Mouse (Mus musculus) hindbrain, postnatal 0 days (tissue): ENCODE measurements around the gene Rfng. TPM values are rescaled to one million over a fixed set of nuclear protein-coding genes. Genes with fewer than 3 reads are reported as not detected.
A peak's percentile ranks its signal among the peaks of the same experiment; 100 is the strongest.

Experiments
- ATAC-seq: fragments of 200-750 bp; cut with Nextera tagmentation; 2 replicates; pipeline ENCODE4 v1.8.0; 2017; ENCODE audit warnings: mild to moderate bottlenecking, moderate TSS enrichment, moderate library complexity
- DNase-seq: peaks from one replicate; pipeline ENCODE4 v3.0.0-alpha.2; 2015; ENCODE audit warnings: low spot score
- H3K27ac ChIP-seq: fragments of 300-500 bp; sonication (generic); 2 replicates; pipeline ENCODE4 v1.5.1; 2014; ENCODE audit warnings: mild to moderate bottlenecking
- H3K27me3 ChIP-seq: fragments of 300-500 bp; sonication (generic); 2 replicates; pipeline ENCODE4 v1.6.1; 2014; ENCODE audit warnings: low read length, mixed read lengths; ENCODE audit not compliant: insufficient read depth
- H3K36me3 ChIP-seq: fragments of 300-500 bp; sonication (generic); 2 replicates; pipeline ENCODE4 v1.6.1; 2014; ENCODE audit warnings: low read length, mixed read lengths; ENCODE audit not compliant: insufficient read depth
- H3K4me1 ChIP-seq: fragments of 300-500 bp; sonication (generic); 2 replicates; pipeline ENCODE4 v1.6.1; 2014; ENCODE audit warnings: antibody characterized with exemption, low read length, mixed read lengths; ENCODE audit not compliant: insufficient read depth
- H3K4me2 ChIP-seq: fragments of 300-500 bp; sonication (generic); 2 replicates; pipeline ENCODE4 v1.6.1; 2014; ENCODE audit warnings: low read depth, mild to moderate bottlenecking, low read length, moderate library complexity, mixed read lengths
- H3K4me3 ChIP-seq: fragments of 300-500 bp; sonication (generic); 2 replicates; pipeline ENCODE4 v1.5.1; 2014; ENCODE audit warnings: low read length
- H3K9ac ChIP-seq: fragments of 300-500 bp; sonication (generic); replicated peaks from 2 replicates; pipeline ENCODE4 v1.6.1; 2014; ENCODE audit warnings: mild to moderate bottlenecking, low read length, moderate library complexity, mixed read lengths
- H3K9me3 ChIP-seq: fragments of 300-500 bp; sonication (generic); 2 replicates; pipeline ENCODE4 v1.6.1; 2016; ENCODE audit warnings: low read length, mixed read lengths
- CTCF ChIP-seq: IDR thresholded peaks from 2 replicates; pipeline ENCODE4 v1.5.1; 2016; ENCODE audit warnings: antibody characterized with exemption, control low read depth, low read depth
- WGBS: fragments of 180-500 bp; shearing (Covaris S2); extraction: QIAGEN DNeasy Blood & Tissue Kit; methylation state at CpG from one replicate; pipeline ENCODE4 v1.1.7; 2014; 5-methylcytosine and 5-hydroxymethylcytosine counted together
- polyA plus RNA-seq: library from polyadenylated mRNA; unstranded; fragments of >200 nt; fragmentation: Nextera tagmentation; extraction: Ambion mirVana; gene quantifications from 2 replicates; pipeline ENCODE4 v1.2.1, GENCODE M21; 2015
- total RNA-seq: library from RNA; depleted of rRNA; stranded (reverse); fragments of >200 nt; gene quantifications from 2 replicates; pipeline ENCODE4 v1.2.3, GENCODE M21; 2014

Rfng gene
- total and polyA plus RNA-seq, 2 experiments from 2014 or later = 93.6 to 107 TPM

- 13% methylated on average over 10 of the region's 10 CpGs for WGBS
- ATAC-seq (peak; percentile 79), DNase-seq (peak; percentile 92)
- peak; percentile 94 for TF ChIP-seq CTCF
- Histone ChIP-seq H3K36me3 (no peaks in the 10 kb centered on the region), H3K9me3 (no peaks in the 10 kb centered on the region), H3K27ac (peak overlapping the region; percentile 22; the same call in 1 of the 2 replicates), H3K4me3 (no peak overlapping the region), H3K4me2 (0 out of 2 replicates have a peak overlapping the region, but pooled peaks have one; percentile 18), H3K27me3 (no peaks in the 10 kb centered on the region), H3K4me1 (peaks cover 5% of the 10 kb centered on the region), H3K9ac (no peak overlapping the region)
Observed at GRCm38 (mm10) chr11:120800061-120800904, 16.3 kb upstream of the Rfng start.

DNA sequence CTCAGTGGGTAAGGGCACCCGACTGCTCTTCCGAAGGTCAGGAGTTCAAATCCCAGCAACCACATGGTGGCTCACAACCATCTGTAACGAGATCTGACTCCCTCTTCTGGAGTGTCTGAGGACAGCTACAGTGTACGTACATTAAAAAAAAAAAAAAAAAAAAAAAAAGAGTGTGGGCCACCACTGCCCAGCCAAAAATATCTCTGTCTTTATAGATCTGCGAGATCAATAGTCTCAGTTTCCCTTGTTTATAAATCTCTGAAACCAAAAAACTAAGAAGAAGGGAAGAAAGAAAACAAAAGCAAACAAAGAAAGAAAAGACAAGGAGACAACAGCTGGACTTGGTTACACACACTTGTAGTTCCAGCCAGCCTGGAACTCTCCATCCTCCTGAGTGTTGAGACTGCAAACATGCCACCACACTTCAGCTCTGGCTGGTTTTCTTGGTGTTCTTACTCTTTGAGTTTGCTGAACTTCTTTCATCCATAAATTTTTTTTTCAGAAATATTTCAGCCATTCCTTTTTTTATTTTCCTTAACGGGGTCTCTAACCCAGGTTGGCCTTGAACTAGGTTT is 15.4 kb upstream of the Rfng start:
- Histone ChIP-seq H3K27me3 (no peaks in the 10 kb centered on the region), H3K9me3 (no peaks in the 10 kb centered on the region), H3K4me3 (no peak overlapping the region), H3K4me2 (0 out of 2 replicates have a peak overlapping the region, but pooled peaks have one; percentile 18), H3K27ac (no peak overlapping the region), H3K36me3 (no peaks in the 10 kb centered on the region), H3K9ac (no peak overlapping the region), H3K4me1 (peaks cover 7% of the 10 kb centered on the region)
- DNase-seq (no peak), ATAC-seq (no peak)
- TF ChIP-seq CTCF = no peak
- 62% methylated on average over 6 of the region's 6 CpGs for WGBS

DNA sequence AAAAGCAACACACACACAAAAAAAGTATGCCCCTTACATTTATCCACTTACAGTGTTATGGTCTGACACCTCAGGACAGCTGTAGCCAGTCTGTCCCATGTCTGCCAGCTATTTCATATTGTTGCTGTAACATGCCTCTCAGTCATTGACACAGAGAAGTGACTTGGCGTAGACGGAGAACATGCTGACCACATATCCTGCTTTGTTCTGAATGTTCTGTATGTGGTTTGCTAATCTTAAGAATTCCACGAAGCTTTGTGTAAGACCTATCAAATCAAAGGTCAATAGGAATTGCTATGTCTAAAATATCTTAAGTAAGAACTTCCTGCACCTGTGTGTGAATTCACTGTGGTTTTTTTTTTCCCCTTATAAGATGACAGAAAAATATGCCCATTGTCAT is 14.2 kb upstream of the Rfng start:
- WGBS = 87% methylated on average over 3 of the region's 3 CpGs

DNA sequence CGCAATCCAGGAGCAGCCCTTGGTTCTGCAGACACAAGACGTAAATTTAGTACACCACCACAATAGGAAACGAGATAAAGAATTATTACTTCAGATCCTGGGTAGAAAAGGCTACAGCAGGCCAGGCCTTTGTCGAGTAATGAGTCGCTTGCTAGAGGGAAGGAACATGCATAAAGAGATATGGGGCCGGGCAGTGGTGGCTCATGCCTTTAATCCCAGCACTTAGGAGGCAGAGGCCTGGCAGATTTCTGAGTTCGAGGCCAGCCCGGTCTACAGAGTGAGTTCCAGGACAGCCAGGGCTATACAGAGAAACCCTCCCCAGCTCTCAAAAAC is 12.6 kb upstream of the Rfng start:
- Histone ChIP-seq H3K4me2 (peak overlapping the region; percentile 36), H3K9me3 (no peaks in the 10 kb centered on the region), H3K4me1 (peaks cover 7% of the 10 kb centered on the region), H3K4me3 (peak overlapping the region; percentile 98; the same call in 1 of the 2 replicates), H3K27ac (peak overlapping the region; percentile 87), H3K27me3 (no peaks in the 10 kb centered on the region), H3K36me3 (peaks cover 18% of the 10 kb centered on the region), H3K9ac (peak overlapping the region; percentile 43; the same call in 1 of the 2 replicates)
- 30% methylated on average over 8 of the region's 8 CpGs for WGBS
- DNase-seq (no peak), ATAC-seq (peak; percentile 34; the same call in 1 of the 2 replicates)
- TF ChIP-seq CTCF = no peak

More for the DNA sequence above, 14.2 kb upstream of the Rfng start:
- no peaks in the 10 kb centered on the region for H3K27me3 ChIP-seq
- H3K9ac ChIP-seq = no peak overlapping the region
- no peak for TF ChIP-seq CTCF
- ATAC-seq = no peak
- H3K4me2 ChIP-seq = no peak overlapping the region
- peaks cover 7% of the 10 kb centered on the region for H3K4me1 ChIP-seq
- no peaks in the 10 kb centered on the region for H3K9me3 ChIP-seq
- no peak overlapping the region for H3K27ac ChIP-seq
- H3K36me3 ChIP-seq = peaks cover 2% of the 10 kb centered on the region; the same call in 1 of the 2 replicates
- DNase-seq = no peak
- H3K4me3 ChIP-seq = no peak overlapping the region

- Histone ChIP-seq H3K4me1 (peaks cover 7% of the 10 kb centered on the region), H3K4me2 (peak within 1 kb of the TSS; percentile 84), H3K36me3 (peaks cover 24% of the 10 kb centered on the region), H3K9me3 (no peaks in the 10 kb centered on the region), H3K9ac (peak within 1 kb of the TSS; percentile 96), H3K27ac (peak within 1 kb of the TSS; percentile 87), H3K27me3 (no peaks in the 10 kb centered on the region), H3K4me3 (peak within 1 kb of the TSS; percentile 98)
- TF ChIP-seq CTCF = no peak
- WGBS = 4% methylated on average over 57 of the region's 59 CpGs
- DNase-seq (peak; percentile 98), ATAC-seq (peak; percentile 90)
Observed at GRCm38 (mm10) chr11:120795756-120796613, 12.0 kb upstream of the Rfng start, which contains the start of gene Dus1l. Gene Dus1l (minus strand): TSS chr11:120796403.

DNA sequence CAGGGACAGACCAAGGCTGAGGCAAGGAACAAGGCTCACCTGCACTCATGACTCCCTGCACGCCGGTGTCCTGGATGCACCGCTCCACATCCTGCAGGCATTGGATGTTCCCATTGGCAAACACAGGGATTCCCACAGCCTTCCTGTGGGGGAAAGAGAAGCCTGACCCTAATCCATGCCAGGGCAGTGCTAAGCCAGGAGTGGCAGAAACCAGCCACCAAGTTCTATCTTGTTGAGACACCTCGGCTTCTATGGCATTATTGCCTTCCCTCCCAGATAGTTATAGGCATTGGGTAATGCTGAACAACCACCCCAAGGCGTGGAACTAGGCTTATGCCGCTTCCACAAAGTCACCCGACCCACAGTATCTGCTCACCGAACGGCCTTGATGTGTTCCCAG is 8.6 kb upstream of the Rfng start:
- Histone ChIP-seq H3K9ac (no peak overlapping the region), H3K4me3 (no peak overlapping the region), H3K9me3 (no peaks in the 10 kb centered on the region), H3K36me3 (peaks cover 50% of the 10 kb centered on the region), H3K4me1 (peaks cover 7% of the 10 kb centered on the region), H3K4me2 (no peak overlapping the region), H3K27me3 (no peaks in the 10 kb centered on the region), H3K27ac (no peak overlapping the region)
- DNase-seq = no peak
- ATAC-seq = no peak
- WGBS = 95% methylated on average over 9 of the region's 9 CpGs
- no peak for TF ChIP-seq CTCF
